Mouse (Mus musculus) splenic B cell, adult 2 months (primary cell): Measurements from ENCODE around the gene Atf3.
A peak's percentile ranks its signal among the peaks of the same experiment; 100 is the strongest.

ENCODE experiments used
- DNase-seq: peaks from one replicate; pipeline ENCODE4 v3.0.0-alpha.2; 2011; ENCODE audit warnings: low read depth, low spot score
- H3K27me3 ChIP-seq: 2 replicates; pipeline ENCODE4 v1.6.1; 2012; ENCODE audit warnings: mild to moderate bottlenecking, low read length, moderate library complexity, mixed read lengths; ENCODE audit not compliant: control insufficient read depth, poor library complexity, insufficient read depth, severe bottlenecking
- H3K36me3 ChIP-seq: 2 replicates; pipeline ENCODE4 v1.6.1; 2012; ENCODE audit warnings: mild to moderate bottlenecking, low read length, moderate library complexity, mixed read lengths; ENCODE audit not compliant: control insufficient read depth, poor library complexity, insufficient read depth, severe bottlenecking

Atf3 gene

GRCm38 (mm10) chr1:191219748-191220147, 1.9 kb upstream of the Atf3 start:
- Histone ChIP-seq H3K27me3 (no peaks in the 10 kb centered on the region; the same call in 1 of the 2 replicates), H3K36me3 (no peaks in the 10 kb centered on the region)
- DNase-seq = no peak

DNA sequence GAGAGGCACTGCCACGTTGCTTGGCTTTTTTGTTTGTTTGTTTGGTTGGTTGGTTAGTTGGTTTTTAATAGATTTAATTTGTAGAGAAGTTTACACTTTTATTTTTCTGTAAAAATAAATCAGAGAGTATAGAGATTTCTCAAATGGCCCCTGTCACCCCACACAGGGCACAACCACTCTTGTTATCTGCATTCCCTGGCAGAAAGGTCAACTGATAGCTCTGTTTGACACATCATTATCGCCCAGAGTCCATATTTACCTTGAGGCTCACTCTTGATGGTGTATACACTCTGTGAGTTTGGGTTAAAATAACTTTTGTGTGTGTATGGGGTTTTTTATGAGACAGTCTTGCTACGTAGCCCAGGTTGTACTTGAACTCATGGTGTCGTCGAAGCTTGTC, 744 bp upstream of the Atf3 start:
- no peak for DNase-seq

GRCm38 (mm10) chr1:191215776-191216661, 1.8 kb downstream of the Atf3 start:
- no peaks in the 10 kb centered on the region for H3K36me3 ChIP-seq
- no peaks in the 10 kb centered on the region; the same call in 1 of the 2 replicates for H3K27me3 ChIP-seq
- DNase-seq = no peak

More for the DNA sequence above, 744 bp upstream of the Atf3 start:
- no peaks in the 10 kb centered on the region; the same call in 1 of the 2 replicates for H3K27me3 ChIP-seq
- H3K36me3 ChIP-seq = no peaks in the 10 kb centered on the region

- H3K27me3 ChIP-seq = peaks cover 1% of the 10 kb centered on the region; the same call in 1 of the 2 replicates
- no peak for DNase-seq
- no peaks in the 10 kb centered on the region for H3K36me3 ChIP-seq
These were observed 6.7 kb downstream of the Atf3 start for GRCm38 (mm10) chr1:191211096-191211495.

DNA sequence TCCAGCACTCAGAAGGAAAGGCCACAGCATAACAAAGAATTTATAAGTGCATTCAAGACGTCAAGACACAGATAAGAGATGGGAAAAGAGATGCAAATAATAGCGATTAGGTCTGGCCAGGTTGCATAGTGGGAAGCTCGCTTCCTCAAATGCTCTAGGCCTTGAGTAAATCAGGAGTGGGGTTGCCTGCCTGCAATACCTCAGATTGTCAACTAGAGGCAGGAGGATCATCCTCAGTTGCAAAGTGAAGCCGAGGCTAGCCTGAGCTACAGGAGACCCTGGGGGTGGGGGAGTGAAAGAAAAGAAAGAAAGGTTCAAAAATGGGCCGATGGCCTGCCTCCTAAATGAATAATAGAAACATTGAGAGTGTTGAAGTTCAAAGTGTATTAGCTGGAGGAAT, 12.0 kb downstream of the Atf3 start:
- Histone ChIP-seq H3K27me3 (0 out of 2 replicates have a peak, but pooled peaks cover 1% of the 10 kb centered on the region), H3K36me3 (no peaks in the 10 kb centered on the region)
- no peak for DNase-seq

DNA sequence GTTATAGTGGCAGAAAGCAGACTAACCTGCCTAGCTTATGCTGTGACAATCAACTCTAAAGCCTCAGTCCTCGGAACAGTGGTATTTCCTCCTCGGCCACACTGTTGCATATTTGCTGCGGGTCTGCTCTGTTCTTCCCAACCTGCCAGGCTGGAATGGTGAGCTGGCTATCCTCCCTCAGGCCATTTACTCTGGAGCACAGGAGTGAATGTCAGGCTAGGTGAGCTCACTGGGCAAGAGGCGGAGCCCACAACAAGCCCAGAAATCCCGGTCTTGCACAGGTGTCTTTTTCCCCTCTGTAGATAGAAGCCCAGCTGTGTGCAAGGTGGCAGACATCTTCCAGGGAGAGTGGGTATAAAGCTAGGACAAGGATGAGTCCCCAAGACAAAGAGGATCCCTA, 13.0 kb downstream of the Atf3 start:
- Histone ChIP-seq H3K36me3 (no peaks in the 10 kb centered on the region), H3K27me3 (0 out of 2 replicates have a peak, but pooled peaks cover 1% of the 10 kb centered on the region)
- no peak for DNase-seq

- H3K36me3 ChIP-seq = no peaks in the 10 kb centered on the region
- DNase-seq = no peak
- H3K27me3 ChIP-seq = 0 out of 2 replicates have a peak, but pooled peaks cover 1% of the 10 kb centered on the region
These were observed 14.3 kb downstream of the Atf3 start for GRCm38 (mm10) chr1:191203496-191203895.

DNA sequence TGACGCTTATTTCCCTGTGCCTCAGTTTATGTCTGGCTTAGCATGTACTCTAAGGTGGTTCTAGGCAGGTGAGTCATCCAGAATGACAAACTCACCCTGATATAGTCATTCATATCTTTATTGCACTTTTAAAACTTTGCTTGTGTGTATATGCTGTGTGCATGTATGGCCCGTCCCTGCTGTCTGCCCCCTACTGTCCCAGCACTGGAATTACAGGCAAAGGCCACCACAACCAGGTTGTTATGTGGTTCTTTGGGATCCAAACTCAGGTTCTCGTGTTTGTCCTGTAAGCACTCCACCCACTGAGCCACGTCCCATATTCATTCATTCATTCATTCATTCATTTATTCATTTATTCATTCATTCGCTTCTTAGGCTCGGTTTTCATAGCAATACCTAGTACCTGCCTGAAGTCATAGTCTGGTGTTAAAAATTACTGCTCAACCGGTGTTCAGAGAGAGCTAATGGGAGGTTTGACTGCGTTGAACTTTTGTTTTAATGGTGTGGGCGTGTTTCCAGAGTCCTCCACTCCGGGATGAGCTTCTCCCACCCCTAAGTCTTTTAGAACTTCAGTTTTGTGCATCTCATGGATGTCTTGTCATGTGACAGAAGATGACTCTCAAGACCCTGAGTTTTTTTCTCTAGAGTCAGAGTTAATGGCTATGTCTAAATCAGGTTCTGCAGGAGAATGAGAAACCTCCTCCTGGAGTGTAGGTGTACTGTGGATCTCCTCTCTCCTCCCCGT, 15.5 kb downstream of the Atf3 start:
- Histone ChIP-seq H3K27me3 (0 out of 2 replicates have a peak, but pooled peaks cover 1% of the 10 kb centered on the region), H3K36me3 (no peaks in the 10 kb centered on the region)
- no peak for DNase-seq

DNA sequence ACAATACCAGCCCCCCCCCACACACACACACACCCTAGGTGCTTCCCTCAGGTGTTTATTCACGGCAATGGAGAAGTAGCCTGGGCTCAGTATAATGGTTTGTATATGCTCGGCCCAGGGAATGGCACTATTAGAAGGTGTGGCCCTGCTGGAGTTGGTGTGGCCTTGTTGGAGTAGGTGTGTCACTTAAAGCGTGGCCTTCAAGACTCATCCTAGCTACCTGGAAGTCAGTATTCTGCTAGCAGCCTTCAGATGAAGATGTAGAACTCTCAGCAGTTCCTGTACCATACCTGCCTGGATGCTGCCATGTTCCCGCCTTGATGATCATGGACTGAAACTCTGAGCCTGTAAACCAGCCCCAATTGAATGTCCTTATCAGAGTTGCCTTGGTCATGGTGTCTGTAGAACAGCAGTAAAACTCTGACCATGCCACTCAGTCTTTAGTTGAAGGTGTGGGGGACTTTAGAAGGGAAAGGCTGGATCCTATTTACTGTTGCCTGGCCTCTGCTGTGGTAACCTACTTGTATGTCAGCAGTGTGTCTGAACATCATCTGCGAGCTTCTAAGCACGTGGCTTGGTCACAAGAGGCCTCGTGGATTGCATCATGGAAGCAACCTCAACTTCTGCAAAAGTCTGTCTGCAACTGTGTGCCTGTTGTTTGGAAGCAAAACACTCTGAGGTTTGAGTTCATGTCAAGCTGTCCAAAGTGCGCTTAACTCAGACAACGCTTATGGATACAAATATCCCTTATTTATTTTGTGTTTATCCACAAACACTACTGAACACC, 16.8 kb downstream of the Atf3 start:
- no peaks in the 10 kb centered on the region for H3K36me3 ChIP-seq
- peak; percentile 65 for DNase-seq
- H3K27me3 ChIP-seq = no peaks in the 10 kb centered on the region

DNA sequence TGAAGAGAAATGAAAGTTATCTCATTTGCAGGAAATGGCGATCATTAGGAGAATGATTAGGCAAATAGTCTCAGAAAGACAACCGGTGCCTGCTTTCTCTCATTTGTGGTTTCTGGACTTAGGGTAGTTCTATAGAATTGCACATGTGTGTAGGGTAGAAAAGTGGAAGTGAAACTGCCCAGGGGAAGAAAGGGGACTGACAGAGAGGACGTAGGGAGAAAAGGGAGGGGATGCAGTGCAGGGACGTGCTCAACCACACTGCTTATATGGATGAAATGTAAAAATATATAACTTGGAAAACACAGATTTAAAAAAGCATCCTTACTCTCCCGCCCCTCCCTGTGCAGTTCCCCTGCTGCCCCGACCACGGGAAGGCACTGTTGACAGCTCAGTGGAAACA, 19.9 kb downstream of the Atf3 start:
- DNase-seq = peak; percentile 88
- H3K27me3 ChIP-seq = no peaks in the 10 kb centered on the region
- no peaks in the 10 kb centered on the region for H3K36me3 ChIP-seq

DNA sequence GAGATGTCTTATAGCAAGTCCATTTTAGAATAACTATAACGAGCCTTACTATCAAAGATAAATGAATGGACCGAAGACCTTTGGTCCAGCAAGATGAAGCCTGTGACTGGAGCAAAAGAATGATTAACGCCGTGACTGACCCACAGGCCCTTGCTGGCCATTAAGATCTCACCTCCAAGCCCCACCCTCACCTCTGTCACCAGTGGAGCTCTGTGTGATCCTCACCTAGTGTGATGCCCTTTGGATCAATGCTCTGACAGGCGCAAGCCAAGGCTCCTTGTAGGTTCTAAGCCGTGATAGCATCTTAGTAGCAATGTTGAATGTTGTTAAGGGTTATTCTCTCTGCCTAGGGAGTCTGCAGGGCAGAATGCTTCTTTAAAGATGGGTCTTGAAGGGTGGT, 21.8 kb downstream of the Atf3 start:
- DNase-seq = no peak
- Histone ChIP-seq H3K27me3 (no peaks in the 10 kb centered on the region), H3K36me3 (no peaks in the 10 kb centered on the region)

DNA sequence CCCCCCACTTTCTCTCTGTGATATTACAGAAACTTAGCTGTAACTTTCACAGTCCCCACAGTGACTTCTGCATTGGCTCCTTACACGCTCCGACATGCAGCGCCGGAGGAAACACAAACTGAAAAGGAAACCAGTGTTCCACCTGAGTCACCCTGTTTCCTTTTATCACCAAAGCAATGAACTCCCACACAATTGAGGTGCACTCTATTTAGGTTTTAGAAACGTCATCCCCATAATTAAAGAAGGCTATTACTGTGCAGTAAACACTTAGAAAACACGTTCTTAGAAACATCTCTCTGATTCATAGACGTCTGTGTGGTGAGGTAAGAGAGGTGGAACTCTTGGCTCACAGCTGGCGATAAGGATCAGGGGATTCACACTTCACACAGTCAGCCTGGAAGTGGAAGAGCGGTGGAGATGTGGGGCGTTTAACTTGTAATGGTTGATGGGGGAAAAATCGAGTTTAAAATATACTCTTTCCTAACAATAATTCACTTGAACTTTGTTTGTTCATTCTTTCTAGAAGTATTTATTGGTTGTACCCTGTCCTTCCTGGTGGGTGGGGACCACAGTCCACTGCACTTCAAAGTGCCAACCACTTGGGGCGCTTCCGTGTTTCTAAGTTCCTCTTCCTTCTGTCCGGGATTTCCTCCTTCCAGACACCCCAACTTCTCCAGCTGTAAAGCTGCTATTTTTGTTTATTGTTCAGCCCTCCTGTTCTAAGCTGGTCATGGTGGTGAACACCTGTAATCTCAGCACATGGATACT, 24.0 kb downstream of the Atf3 start:
- DNase-seq = peak; percentile 93

DNA sequence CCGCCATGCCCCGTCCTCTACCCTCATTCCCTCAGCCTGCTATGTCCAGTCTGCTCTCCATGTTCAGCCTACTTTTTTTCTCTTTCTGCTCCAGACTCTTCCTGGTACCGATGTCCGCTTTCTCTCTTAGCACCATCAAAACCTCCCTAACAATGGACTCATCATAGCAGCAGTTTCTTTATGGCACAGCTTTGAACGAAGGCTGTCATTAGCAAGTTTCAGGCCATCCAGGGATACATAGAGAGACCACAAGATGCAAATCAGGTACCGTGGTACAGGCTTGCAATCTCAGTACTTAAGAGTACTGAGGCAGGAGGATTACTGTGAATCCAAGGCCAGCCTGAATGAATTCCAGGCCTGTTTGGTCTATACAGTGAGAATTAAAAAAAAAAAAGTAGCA, 25.1 kb downstream of the Atf3 start:
- no peak for DNase-seq
- Histone ChIP-seq H3K36me3 (no peaks in the 10 kb centered on the region), H3K27me3 (no peaks in the 10 kb centered on the region)

More for the DNA sequence above, 24.0 kb downstream of the Atf3 start:
- no peaks in the 10 kb centered on the region for H3K36me3 ChIP-seq
- no peaks in the 10 kb centered on the region for H3K27me3 ChIP-seq

DNA sequence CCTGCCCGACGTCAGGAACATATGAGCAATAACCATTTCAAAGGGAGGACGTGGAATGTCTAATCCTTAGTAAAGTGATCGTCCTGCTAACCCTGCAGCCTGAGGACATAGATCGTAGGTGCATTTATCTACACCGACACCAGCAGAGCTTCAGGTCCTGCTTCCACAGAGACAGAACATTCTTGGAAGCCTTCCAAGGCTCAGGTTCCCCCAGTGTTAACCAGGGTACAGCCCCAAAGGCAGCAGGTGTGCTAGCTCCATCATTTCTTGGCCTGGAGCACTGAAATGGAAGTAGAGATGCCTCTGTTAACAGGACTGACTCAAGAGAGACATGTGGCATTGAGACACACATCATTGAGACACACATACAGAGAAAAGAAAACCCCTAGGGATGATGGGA, 25.6 kb downstream of the Atf3 start:
- DNase-seq = no peak
- Histone ChIP-seq H3K36me3 (no peaks in the 10 kb centered on the region), H3K27me3 (no peaks in the 10 kb centered on the region)
